Mouse (Mus musculus) small intestine, adult 2 months (tissue): Measurements from ENCODE around the gene Dclk1. TPM values are rescaled to one million over a fixed set of nuclear protein-coding genes. Genes with fewer than 3 reads are reported as not detected.

Experiments used
- H3K27ac ChIP-seq: fragments of 200-500 bp; 2 replicates; pipeline ENCODE4 v1.5.1; 2012; ENCODE audit warnings: low read depth, low read length, control low read depth, inconsistent platforms; ENCODE audit not compliant: insufficient read depth
- H3K27me3 ChIP-seq: fragments of 200-500 bp; 2 replicates; pipeline ENCODE4 v1.6.1; 2012; ENCODE audit warnings: mild to moderate bottlenecking, moderate library complexity, low read length, inconsistent platforms; ENCODE audit not compliant: control insufficient read depth, insufficient read depth
- H3K36me3 ChIP-seq: fragments of 200-500 bp; 2 replicates; pipeline ENCODE4 v1.6.1; 2012; ENCODE audit warnings: mild to moderate bottlenecking, low read length, control low read depth, inconsistent platforms; ENCODE audit not compliant: control insufficient read depth, insufficient read depth
- H3K4me1 ChIP-seq: fragments of 200-500 bp; 2 replicates; pipeline ENCODE4 v1.6.1; 2012; ENCODE audit warnings: low read length, inconsistent platforms, mixed read lengths; ENCODE audit not compliant: control insufficient read depth, insufficient read depth, insufficient read length
- H3K4me3 ChIP-seq: fragments of 200-500 bp; 2 replicates; pipeline ENCODE4 v1.5.1; 2012; ENCODE audit warnings: low read depth, mild to moderate bottlenecking, control low read depth, inconsistent platforms, low read length, moderate library complexity
- CTCF ChIP-seq: fragments of 200-500 bp; IDR thresholded peaks from 2 replicates; pipeline ENCODE4 v1.5.1; 2012; ENCODE audit warnings: low read depth, mild to moderate bottlenecking, control low read depth, inconsistent platforms, low read length, moderate library complexity, mixed read lengths; ENCODE audit not compliant: insufficient replicate concordance, insufficient read length; ENCODE audit errors: extremely low read depth
- POLR2A ChIP-seq: fragments of 200-500 bp; IDR thresholded peaks from 2 replicates; pipeline ENCODE4 v1.6.1; 2012; ENCODE audit warnings: low read depth, mild to moderate bottlenecking, control low read depth, inconsistent platforms, low read length, moderate library complexity
- WGBS: fragments of 180-500 bp; shearing (Covaris S2); methylation state at CpG from one replicate; pipeline ENCODE4 v1.1.7; 2018; 5-methylcytosine and 5-hydroxymethylcytosine counted together
- polyA plus RNA-seq: library from polyadenylated mRNA; depleted of rRNA; stranded (reverse); fragments of >200 nt; gene quantifications from 2 replicates; pipeline ENCODE4 v1.2.3, GENCODE M21; 2012

The Dclk1 gene
- polyA plus RNA-seq, 1 experiment: 3.2 TPM

GRCm38 (mm10) chr3:55567476-55567875 lies 325.3 kb downstream of the Dclk1 start:
- no peaks in the 10 kb centered on the region for H3K36me3 ChIP-seq
- no peak overlapping the region for H3K4me3 ChIP-seq
- WGBS: 85% methylated on average over 3 of the region's 3 CpGs
- no peak overlapping the region for H3K27ac ChIP-seq
- no peaks in the 10 kb centered on the region for H3K4me1 ChIP-seq
- TF ChIP-seq CTCF: no peak
- no peak for TF ChIP-seq POLR2A
- H3K27me3 ChIP-seq: no peaks in the 10 kb centered on the region

GRCm38 (mm10) chr3:55569539-55569938 lies 327.4 kb downstream of the Dclk1 start:
- H3K27ac ChIP-seq: no peak overlapping the region
- no peaks in the 10 kb centered on the region for H3K36me3 ChIP-seq
- 71% methylated on average over 10 of the region's 10 CpGs for WGBS
- no peaks in the 10 kb centered on the region for H3K4me1 ChIP-seq
- H3K4me3 ChIP-seq: no peak overlapping the region
- no peak for TF ChIP-seq CTCF
- no peak for TF ChIP-seq POLR2A
- no peaks in the 10 kb centered on the region for H3K27me3 ChIP-seq

GRCm38 (mm10) chr3:55571034-55571433 lies 328.9 kb downstream of the Dclk1 start:
- WGBS: 87% methylated on average over 3 of the region's 3 CpGs
- Histone ChIP-seq H3K4me3 (no peak overlapping the region), H3K36me3 (no peaks in the 10 kb centered on the region), H3K27me3 (no peaks in the 10 kb centered on the region), H3K4me1 (no peaks in the 10 kb centered on the region), H3K27ac (no peak overlapping the region)
- TF ChIP-seq CTCF (no peak), POLR2A (no peak)

GRCm38 (mm10) chr3:55571552-55572296 lies 329.6 kb downstream of the Dclk1 start:
- Histone ChIP-seq H3K36me3 (no peaks in the 10 kb centered on the region), H3K27ac (no peak overlapping the region), H3K27me3 (no peaks in the 10 kb centered on the region), H3K4me3 (no peak overlapping the region), H3K4me1 (no peaks in the 10 kb centered on the region)
- WGBS: 64% methylated on average over 11 of the region's 11 CpGs
- TF ChIP-seq CTCF: no peak
- no peak for TF ChIP-seq POLR2A

GRCm38 (mm10) chr3:55572297-55572681 lies 330.1 kb downstream of the Dclk1 start:
- H3K36me3 ChIP-seq: no peaks in the 10 kb centered on the region
- no peaks in the 10 kb centered on the region for H3K4me1 ChIP-seq
- no peaks in the 10 kb centered on the region for H3K27me3 ChIP-seq
- no peak overlapping the region for H3K4me3 ChIP-seq
- 79% methylated on average over 4 of the region's 4 CpGs for WGBS
- H3K27ac ChIP-seq: no peak overlapping the region
- TF ChIP-seq CTCF: no peak
- TF ChIP-seq POLR2A: no peak

GRCm38 (mm10) chr3:55574003-55574402 lies 331.8 kb downstream of the Dclk1 start:
- no peaks in the 10 kb centered on the region for H3K36me3 ChIP-seq
- no peaks in the 10 kb centered on the region for H3K27me3 ChIP-seq
- H3K4me1 ChIP-seq: no peaks in the 10 kb centered on the region
- no peak overlapping the region for H3K27ac ChIP-seq
- WGBS: 56% methylated on average over 4 of the region's 4 CpGs
- TF ChIP-seq CTCF (no peak), POLR2A (no peak)
- no peak overlapping the region for H3K4me3 ChIP-seq

GRCm38 (mm10) chr3:55587434-55587971 lies 345.3 kb downstream of the Dclk1 start:
- no peaks in the 10 kb centered on the region for H3K36me3 ChIP-seq
- no peak overlapping the region for H3K4me3 ChIP-seq
- no peak for TF ChIP-seq CTCF
- 52% methylated on average over 12 of the region's 12 CpGs for WGBS
- H3K27me3 ChIP-seq: no peaks in the 10 kb centered on the region
- H3K27ac ChIP-seq: no peak overlapping the region
- H3K4me1 ChIP-seq: 0 out of 2 replicates have a peak, but pooled peaks cover 3% of the 10 kb centered on the region
